Mouse (Mus musculus) stomach, embryonic 15.5 days (tissue): ENCODE data around the gene Swi5. TPM values are rescaled to one million over a fixed set of nuclear protein-coding genes. Genes with fewer than 3 reads are reported as not detected.

Experiments
- ATAC-seq: fragments of 200-750 bp; cut with Nextera tagmentation; 2 replicates; pipeline ENCODE4 v1.8.0; 2017; ENCODE audit warnings: low read depth, moderate number of reproducible peaks, moderate TSS enrichment; ENCODE audit not compliant: insufficient read depth, low FRiP score
- H3K27ac ChIP-seq: fragments of 300-500 bp; sonication (generic); 2 replicates; pipeline ENCODE4 v1.5.1; 2015; ENCODE audit warnings: mild to moderate bottlenecking, inconsistent platforms
- H3K27me3 ChIP-seq: fragments of 300-500 bp; sonication (generic); replicated peaks from 2 replicates; pipeline ENCODE4 v1.6.1; 2015; ENCODE audit warnings: inconsistent platforms
- H3K36me3 ChIP-seq: fragments of 300-500 bp; sonication (generic); 2 replicates; pipeline ENCODE4 v1.6.1; 2015; ENCODE audit warnings: inconsistent platforms
- H3K4me1 ChIP-seq: fragments of 300-500 bp; sonication (generic); 2 replicates; pipeline ENCODE4 v1.6.1; 2015; ENCODE audit warnings: inconsistent platforms
- H3K4me2 ChIP-seq: fragments of 300-500 bp; sonication (generic); 2 replicates; pipeline ENCODE4 v1.6.1; 2015; ENCODE audit warnings: mild to moderate bottlenecking, inconsistent platforms
- H3K4me3 ChIP-seq: fragments of 300-500 bp; sonication (generic); replicated peaks from 2 replicates; pipeline ENCODE4 v1.5.1; 2015; ENCODE audit warnings: inconsistent platforms
- H3K9ac ChIP-seq: fragments of 300-500 bp; sonication (generic); 2 replicates; pipeline ENCODE4 v1.6.1; 2015; ENCODE audit warnings: inconsistent platforms
- H3K9me3 ChIP-seq: fragments of 300-500 bp; sonication (generic); 2 replicates; pipeline ENCODE4 v1.6.1; 2016; ENCODE audit warnings: inconsistent platforms
- WGBS: fragments of 180-500 bp; shearing (Covaris S2); methylation state at CpG from one replicate; pipeline ENCODE4 v1.1.7; 2015; 5-methylcytosine and 5-hydroxymethylcytosine counted together
- microRNA-seq: library from miRNA; unstranded; fragments of <30 nt; microRNA quantifications from one replicate; pipeline ENCODE4, GENCODE M21; 2016
- polyA plus RNA-seq: library from polyadenylated mRNA; unstranded; fragments of >200 nt; fragmentation: Nextera tagmentation; extraction: Ambion mirVana; gene quantifications from 2 replicates; pipeline ENCODE4 v1.2.1, GENCODE M21; 2015

The Swi5 gene
- polyA plus RNA-seq, 1 experiment from 2014 or later, result 418 TPM

GRCm38 (mm10) chr2:32235886-32236759 is 51.8 kb downstream of the Swi5 start, which contains the start of gene Pomt1:
TSS of gene Pomt1 (plus strand) at chr2:32236590.
- Histone ChIP-seq H3K4me1 (peaks cover 13% of the 10 kb centered on the region; the same call in 1 of the 2 replicates), H3K27ac (peak within 1 kb of the TSS; percentile 92), H3K9ac (peak within 1 kb of the TSS; percentile 49), H3K4me2 (peak within 1 kb of the TSS; percentile 85), H3K4me3 (peak within 1 kb of the TSS; percentile 67), H3K27me3 (no peaks in the 10 kb centered on the region), H3K9me3 (no peaks in the 10 kb centered on the region), H3K36me3 (peaks cover 29% of the 10 kb centered on the region)
- peak; percentile 86 for ATAC-seq
- WGBS, result under 1% methylated on average over 54 of the region's 54 CpGs

DNA sequence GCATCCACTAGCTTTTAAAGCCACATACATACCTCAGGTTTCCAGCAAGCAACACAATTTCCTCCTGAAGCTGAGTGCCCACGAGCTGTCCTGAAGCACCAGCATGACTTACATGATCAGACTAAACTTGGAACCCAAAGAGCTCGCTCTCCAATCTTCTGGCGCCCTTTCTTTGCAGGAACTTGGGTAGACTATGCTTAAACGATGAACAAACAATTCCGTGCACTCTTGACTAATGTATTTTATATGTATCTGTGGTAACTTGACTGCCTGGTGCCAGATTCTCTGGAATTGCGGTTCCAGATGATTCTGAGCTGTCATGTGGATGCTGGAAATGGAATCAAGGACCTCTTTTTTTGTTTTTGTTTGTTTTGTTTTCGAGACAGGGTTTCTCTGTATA is 52.4 kb downstream of the Swi5 start:
- Histone ChIP-seq H3K4me3 (peak overlapping the region; percentile 67), H3K4me2 (peak overlapping the region; percentile 85), H3K4me1 (peaks cover 13% of the 10 kb centered on the region; the same call in 1 of the 2 replicates), H3K36me3 (peaks cover 34% of the 10 kb centered on the region), H3K27me3 (no peaks in the 10 kb centered on the region), H3K9me3 (no peaks in the 10 kb centered on the region), H3K9ac (peak overlapping the region; percentile 49; the same call in 1 of the 2 replicates), H3K27ac (peak overlapping the region; percentile 92)
- no peak for ATAC-seq
- 23% methylated on average over 7 of the region's 7 CpGs for WGBS

Small RNAs within 50 kb of the gene (microRNA-seq; reads per million reads assigned to microRNA genes)
- gene Gm23363, result 0.77 reads per million
- gene Mir199b, result 1,135 reads per million, percentile 75 among the genes with 10 or more reads in this experiment

Other genes with a start within 250 kb of the Swi5 start
- gene Fam78a, start 203.2 kb downstream of the Swi5 start, polyA plus RNA-seq, result 1.7 and 2.2 TPM in 2 replicates
- gene Plpp7, start 192.5 kb downstream of the Swi5 start, polyA plus RNA-seq, result 4.4 and 4.8 TPM in 2 replicates
- 43.7 and 48.2 TPM in 2 replicates for gene Prrc2b, start 137.0 kb downstream of the Swi5 start, polyA plus RNA-seq
- 23.5 and 27.8 TPM in 2 replicates for gene Pomt1, start 51.5 kb downstream of the Swi5 start, polyA plus RNA-seq
- 59.6 and 65.4 TPM in 2 replicates for gene Uck1, start 27.9 kb downstream of the Swi5 start, polyA plus RNA-seq
- 24.9 and 25.2 TPM in 2 replicates for gene Golga2, start 691 bp downstream of the Swi5 start, polyA plus RNA-seq
- 33.8 and 41.6 TPM in 2 replicates for gene Ciz1, start 64.3 kb upstream of the Swi5 start, polyA plus RNA-seq
- gene Dnm1, start 65.3 kb upstream of the Swi5 start, polyA plus RNA-seq, result 12.1 and 12.8 TPM in 2 replicates
- 36.1 and 42.9 TPM in 2 replicates for gene 1110008P14Rik, start 93.9 kb upstream of the Swi5 start, polyA plus RNA-seq
- 25.1 and 30.7 TPM in 2 replicates for gene Lcn2, start 100.2 kb upstream of the Swi5 start, polyA plus RNA-seq
- 28.5 and 31.4 TPM in 2 replicates for gene Ptges2, start 107.8 kb upstream of the Swi5 start, polyA plus RNA-seq
- 5.1 and 5.4 TPM in 2 replicates for gene Naif1, start 162.4 kb upstream of the Swi5 start, polyA plus RNA-seq
- gene Slc25a25, start 163.4 kb upstream of the Swi5 start, polyA plus RNA-seq, result 17.6 and 17.9 TPM in 2 replicates
- gene Fam102a, start 247.3 kb upstream of the Swi5 start, polyA plus RNA-seq, result 11.2 and 13.0 TPM in 2 replicates